Mouse (Mus musculus): ENCODE measurements around the gene Ttc32.
A peak's percentile ranks its signal among the peaks of the same experiment; 100 is the strongest.

Gene Ttc32

GRCm38 (mm10) chr12:9048090-9048489 is 18.3 kb downstream of the Ttc32 start:
- DNase-seq = no peak

GRCm38 (mm10) chr12:9050824-9051223 is 21.0 kb downstream of the Ttc32 start:
- no peak for DNase-seq

GRCm38 (mm10) chr12:9052075-9052829 is 22.5 kb downstream of the Ttc32 start:
- peak; percentile 32 to 36 for DNase-seq

GRCm38 (mm10) chr12:9053345-9053744 is 23.5 kb downstream of the Ttc32 start:
- DNase-seq = no peak

GRCm38 (mm10) chr12:9054012-9054411 is 24.2 kb downstream of the Ttc32 start:
- DNase-seq = no peak

- DNase-seq = no peak
Observed at GRCm38 (mm10) chr12:9055269-9055668, 25.5 kb downstream of the Ttc32 start.

- no peak for DNase-seq
Observed at GRCm38 (mm10) chr12:9059502-9059901, 29.7 kb downstream of the Ttc32 start.

GRCm38 (mm10) chr12:9059965-9060364 is 30.2 kb downstream of the Ttc32 start:
- no peak for DNase-seq

- no peak for DNase-seq
Observed at GRCm38 (mm10) chr12:9063611-9064010, 33.8 kb downstream of the Ttc32 start.

- no peak for DNase-seq
Observed at GRCm38 (mm10) chr12:9071058-9071457, 41.3 kb downstream of the Ttc32 start.

- DNase-seq = no peak
Observed at GRCm38 (mm10) chr12:9071493-9071892, 41.7 kb downstream of the Ttc32 start.

- DNase-seq = no peak
Observed at GRCm38 (mm10) chr12:9077554-9078125, 47.8 kb downstream of the Ttc32 start.

GRCm38 (mm10) chr12:9090226-9090625 is 60.4 kb downstream of the Ttc32 start:
- DNase-seq = no peak

All from thymus, adult 18-20 months (tissue).